Mouse (Mus musculus) hindlimb bud, embryonic 11.5 days (tissue): ENCODE results near the gene Hrg.
"Not testable (repeated sequence)": the region's sequence is repeated elsewhere in the genome, so short reads cannot be mapped to it uniquely, and the experiment has no call there.

ENCODE experiments used
- DNase-seq: peaks from one replicate; pipeline ENCODE4 v3.0.0-alpha.2; 2012; ENCODE audit warnings: low read depth, low spot score; ENCODE audit errors: extremely low spot score

Gene Hrg

DNA sequence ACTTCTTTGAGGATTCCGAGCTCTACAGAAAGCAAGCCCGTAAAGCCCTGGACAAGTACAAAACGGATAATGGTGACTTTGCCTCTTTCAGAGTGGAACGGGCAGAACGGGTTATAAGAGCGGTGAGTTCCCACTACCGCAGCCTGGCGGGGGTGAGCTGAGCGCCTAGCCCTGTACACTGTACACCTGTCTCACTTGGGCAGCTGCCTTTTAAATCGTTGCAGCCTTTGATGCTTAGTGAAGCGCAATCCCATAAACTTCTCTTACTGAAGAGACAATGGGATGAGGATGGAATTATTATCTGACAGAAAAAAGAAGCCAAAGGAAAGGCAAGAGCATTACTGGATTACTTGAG, 5.2 kb downstream of the Hrg start:
- DNase-seq, result no peak

DNA sequence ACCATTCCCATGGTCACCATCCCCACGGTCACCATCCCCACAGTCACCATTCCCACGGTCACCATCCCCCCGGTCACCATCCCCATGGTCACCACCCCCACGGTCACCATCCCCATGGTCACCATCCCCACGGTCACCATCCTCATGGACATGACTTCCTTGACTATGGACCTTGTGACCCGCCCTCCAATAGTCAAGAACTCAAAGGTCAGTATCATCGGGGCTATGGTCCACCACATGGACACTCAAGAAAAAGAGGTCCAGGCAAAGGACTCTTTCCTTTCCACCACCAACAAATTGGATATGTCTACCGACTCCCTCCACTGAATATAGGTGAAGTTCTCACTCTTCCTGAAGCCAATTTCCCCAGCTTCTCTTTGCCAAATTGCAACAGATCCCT, 10.2 kb downstream of the Hrg start:
- DNase-seq, result no peak

- no peak for DNase-seq
Measured at GRCm38 (mm10) chr16:22962256-22962655, 11.4 kb downstream of the Hrg start.

DNA sequence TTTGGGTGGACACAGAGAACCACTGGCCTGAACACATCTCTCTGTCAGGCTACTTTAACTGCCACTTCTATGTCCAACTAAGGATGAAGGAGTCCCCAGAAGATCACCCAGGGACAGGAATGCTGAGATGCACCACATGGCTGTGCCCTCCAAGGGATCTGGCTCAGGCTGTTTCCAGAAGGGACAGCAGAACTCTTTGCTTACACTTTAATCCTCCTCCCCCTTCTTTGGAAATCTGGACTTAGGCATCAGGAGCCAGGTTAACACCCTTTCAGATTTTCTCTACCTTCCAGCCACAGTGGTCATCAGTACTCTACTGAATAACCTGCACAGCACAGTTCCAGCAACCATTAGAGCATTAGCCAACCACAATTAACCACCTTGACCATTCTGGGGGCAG, 12.4 kb downstream of the Hrg start:
- DNase-seq, result no peak

DNA sequence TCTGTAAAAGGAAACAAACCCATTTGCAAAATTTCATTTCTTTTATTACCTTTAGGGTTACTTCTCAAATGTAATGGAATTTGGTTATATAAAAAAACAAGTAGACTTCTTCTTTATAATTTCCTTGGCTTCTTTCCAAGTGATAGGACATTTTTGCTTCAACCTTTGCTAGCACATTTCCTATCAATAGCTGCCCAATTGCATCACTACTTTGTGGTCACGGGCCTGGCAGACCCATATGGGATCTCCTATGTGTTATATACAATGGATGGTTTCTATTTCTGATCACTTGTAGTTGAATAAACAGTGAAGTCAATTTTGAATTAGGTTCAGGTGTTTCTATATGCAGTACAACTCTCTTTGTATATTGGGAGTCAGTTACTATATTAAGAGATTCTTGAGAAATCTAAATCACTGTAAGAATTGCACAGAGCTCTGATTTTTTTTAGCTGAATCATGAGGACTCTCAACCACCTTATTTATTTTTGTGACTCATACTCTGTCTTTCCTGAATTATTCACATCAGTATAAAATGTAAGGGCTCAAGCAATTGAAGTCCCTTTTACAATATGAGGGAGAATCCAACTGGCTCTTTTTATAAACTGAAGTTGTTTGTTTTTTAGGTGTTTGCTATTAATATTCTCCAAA, 16.6 kb downstream of the Hrg start:
- DNase-seq, result no peak

DNA sequence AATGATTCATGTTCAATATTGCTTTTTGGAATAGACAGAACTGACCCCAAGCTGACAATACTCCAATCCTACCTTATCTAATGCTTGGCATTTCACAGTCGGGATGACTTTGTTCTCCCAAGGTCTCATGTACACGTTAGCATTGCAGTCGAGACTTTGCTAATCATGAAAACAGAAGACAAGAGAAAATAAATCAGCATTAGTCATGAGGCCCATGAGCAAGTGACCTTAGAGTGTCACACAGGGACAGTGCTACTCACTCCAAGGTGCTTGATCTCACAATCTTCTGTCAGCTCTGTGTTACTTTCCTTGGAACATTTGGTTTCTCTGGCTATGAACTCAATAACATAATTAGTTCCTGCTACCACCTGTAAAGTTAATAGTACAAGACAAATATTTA, 46.1 kb downstream of the Hrg start:
- not testable (repeated sequence) for DNase-seq
